Mouse (Mus musculus): ENCODE results near the gene Ndufa11.
A peak's percentile ranks its signal among the peaks of the same experiment; 100 is the strongest.

Ndufa11 gene

DNA sequence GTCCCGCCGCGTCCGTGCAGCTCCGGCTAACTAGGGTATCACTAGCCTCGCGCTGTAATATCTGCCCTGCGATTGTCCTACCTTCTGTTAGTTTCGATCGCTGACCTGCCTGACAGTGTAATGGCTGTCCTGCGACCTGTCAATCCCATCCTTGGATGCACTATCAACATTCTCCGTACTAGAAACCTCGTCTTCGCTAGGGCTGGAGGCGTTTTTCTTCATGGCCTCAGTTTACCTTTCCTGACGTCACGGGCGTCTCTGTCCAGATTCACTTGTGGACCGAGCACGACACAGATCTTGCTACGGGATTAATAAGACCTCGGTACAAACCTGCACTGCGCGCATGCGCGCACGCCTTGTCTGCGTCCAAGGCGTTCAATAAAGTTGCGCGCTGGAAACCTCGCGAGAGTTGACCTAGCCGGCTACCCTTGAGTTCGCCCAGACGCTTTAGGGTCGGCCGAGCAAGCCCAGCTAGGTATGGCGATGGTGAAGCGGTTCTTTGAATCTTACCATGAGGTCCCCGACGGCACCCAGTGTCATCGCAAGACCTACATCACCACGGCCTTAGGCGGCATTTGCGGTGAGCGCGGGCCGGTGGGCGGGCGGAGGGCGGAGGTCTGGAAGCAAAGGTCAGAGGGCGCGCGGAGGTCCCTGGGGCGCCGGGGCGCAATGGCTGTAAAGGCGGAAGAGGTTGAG lies at the start of gene Ndufa11, which contains the start of gene Vmac:
Gene Ndufa11 (plus strand): TSS at position 405 of the 696 bp plus-strand sequence.
Gene Vmac (minus strand): TSS at position 660 of the 696 bp plus-strand sequence.
- peak; percentile 100 for DNase-seq (ENCODE audit: low read depth, low spot score)

DNA sequence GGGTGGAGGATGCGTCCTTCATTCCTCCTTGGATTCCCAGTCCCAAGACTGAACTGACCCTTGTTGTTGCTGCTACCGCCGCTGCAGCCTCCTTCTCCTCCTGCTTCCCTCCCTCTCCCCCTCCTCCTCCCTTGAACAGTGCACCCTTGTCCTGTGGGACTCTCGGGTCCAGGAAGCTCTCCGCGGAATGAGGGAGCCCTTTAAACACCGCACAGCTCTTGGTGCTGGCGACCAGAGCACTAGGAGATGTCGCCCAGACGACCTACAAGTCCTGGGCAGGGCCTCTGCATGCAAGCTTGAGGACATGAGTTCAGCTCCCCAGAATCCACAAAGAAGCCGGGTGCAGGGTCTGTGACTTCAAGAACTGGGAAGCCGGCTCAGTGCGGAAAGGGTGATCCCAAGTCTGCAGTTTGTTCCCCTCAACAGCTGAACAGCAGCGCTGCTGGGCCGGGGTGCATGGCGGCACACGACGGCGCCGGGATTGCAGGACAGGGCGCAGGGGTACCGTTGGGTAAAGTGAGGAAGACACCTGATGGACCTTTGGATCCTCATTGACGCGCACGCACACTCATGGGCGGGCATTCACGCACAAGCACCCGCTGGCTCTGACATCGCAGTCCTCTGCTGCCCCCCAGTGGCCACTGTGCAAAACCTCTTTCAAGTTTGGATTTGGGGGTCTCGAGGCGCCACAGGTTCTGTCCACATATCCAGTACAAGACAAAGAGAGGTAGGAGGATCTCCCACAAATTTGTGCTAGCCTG lies 49.0 kb upstream of the Ndufa11 start:
- DNase-seq (ENCODE audit: low read depth, low spot score), result peak; percentile 91

DNA sequence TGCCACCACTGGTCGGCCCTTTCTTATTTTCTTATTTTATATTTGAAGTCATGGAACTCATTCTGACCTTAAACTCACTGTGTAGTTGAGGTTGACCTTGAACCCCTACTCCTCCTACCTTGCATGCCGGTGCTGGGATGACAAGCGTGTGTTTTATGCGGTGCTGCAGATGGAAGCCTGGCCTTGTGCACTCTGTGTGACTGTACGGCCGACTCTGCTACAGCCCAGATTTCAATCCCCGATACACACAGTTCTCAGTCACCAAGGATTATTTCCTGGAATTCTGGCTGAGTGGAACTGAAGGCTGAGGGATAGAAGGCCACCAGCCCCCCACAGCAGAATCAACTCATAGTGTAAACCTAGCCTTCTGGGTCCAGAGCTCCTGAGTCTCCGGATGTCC lies 47.8 kb upstream of the Ndufa11 start:
- DNase-seq (ENCODE audit: low read depth, low spot score), result no peak

DNA sequence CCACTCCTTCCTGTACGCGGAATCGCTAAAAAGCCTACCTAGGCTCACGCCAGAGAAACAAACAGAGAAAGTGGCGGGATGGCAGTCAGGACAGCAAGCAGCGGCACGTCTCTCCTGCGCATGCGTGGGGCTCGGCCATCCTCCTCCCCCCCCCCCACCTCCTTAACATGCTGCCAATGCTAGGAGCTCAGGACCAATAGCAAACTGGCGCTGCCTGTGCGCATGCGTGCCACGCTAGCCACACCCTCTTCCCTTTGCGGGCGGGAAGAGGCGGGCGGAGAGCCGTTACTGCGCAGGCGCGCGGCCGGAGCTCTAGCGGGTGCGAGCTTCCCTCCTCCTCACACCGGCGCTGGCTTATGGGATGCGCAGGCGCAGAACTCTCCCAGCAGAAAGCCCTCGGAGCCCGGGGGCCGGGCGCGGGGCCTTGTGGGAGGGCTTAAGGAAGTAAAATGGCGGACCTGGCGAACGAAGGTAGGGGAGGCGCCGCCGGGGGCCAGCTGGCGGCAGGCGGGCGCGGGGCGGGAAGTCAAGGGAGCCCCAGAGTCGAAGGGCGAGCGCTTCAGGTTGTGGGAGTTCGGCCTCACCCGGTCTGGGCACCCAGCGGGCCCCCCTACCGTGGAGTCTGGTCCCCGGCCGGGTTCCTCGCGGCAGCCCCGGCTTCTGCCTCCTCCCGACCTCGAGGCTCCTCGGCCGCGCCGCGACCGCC lies 44.5 kb upstream of the Ndufa11 start, which contains the start of gene Ranbp3:
Gene Ranbp3 (plus strand): TSS at position 354 of the 706 bp plus-strand sequence.
- peak; percentile 100 for DNase-seq (ENCODE audit: low read depth, low spot score)

DNA sequence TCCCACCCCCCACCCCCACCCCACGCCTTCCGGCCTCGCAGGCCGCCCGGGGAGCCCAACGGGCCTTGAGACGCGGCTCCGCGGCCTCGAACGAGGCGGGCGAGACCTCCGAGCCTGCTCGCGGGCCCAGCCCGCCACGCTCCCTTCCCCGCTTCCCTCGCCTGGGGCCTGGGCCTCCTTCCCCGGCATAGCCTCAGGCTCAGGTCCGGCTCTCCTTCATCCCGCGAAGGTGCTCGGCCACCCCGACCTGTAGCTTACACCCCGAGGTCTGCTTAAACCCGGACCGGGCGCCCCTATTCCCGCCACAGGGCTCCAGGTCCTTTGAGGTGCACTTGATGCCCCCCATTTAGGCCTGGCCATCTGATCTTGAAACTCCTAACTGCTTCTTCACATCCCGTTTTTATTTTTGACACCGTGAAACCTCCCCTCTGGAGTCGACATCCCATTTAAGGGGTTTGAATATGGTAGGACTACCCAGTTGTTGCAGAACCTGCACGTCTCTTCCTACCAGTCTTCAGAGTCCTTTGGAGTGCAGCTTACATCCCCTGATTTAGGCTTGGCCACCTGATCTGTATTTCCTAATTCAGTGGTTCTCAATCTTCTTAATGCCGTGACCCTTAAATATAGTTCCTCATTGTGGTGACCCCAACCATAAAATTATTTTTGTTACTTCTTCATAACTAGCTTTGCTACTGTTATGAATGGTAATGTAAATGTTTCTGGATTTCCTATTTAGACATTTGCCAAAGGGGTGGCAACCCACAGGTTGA lies 43.7 kb upstream of the Ndufa11 start:
- no peak for DNase-seq (ENCODE audit: low read depth, low spot score)

DNA sequence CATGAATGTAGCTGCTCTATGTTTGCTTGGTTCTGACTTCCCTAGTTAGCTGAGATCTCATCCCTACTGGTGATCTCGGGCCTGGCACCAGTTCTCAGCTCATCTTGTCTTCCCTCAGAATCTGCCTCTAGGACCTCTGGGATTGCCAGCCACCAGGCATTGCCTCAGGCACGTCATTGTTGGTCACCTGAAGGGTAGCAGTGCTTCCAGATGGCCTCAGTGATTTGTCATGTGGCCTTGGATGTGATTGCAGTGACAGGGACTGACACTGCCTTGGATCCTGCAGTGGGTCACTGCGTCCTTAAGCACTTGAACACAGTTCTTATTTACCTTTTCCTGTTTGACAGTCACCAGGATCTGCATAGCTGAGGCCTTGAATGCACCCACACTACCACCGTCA lies 35.8 kb upstream of the Ndufa11 start:
- DNase-seq (ENCODE audit: low read depth, low spot score), result no peak

DNA sequence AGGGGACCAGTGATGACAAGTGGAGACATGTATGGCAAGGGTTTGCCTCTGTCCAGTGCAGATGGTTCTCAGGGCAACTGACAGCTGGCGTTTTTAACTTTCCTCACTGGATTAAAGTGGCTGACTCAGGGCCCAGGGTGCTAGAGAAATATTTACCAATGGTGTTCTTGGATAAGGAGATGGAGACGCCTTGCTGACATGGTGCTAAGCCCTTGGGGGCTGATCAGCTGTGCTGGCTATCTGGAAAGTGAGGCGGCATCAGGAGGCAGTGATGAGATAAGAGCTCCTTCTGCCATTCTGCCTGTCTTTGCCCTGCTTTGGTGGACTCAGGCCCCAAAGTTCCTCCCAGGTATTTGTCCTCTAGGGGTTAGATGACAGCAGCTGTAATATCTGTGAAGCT lies 34.7 kb upstream of the Ndufa11 start:
- DNase-seq (ENCODE audit: low read depth, low spot score), result no peak

DNA sequence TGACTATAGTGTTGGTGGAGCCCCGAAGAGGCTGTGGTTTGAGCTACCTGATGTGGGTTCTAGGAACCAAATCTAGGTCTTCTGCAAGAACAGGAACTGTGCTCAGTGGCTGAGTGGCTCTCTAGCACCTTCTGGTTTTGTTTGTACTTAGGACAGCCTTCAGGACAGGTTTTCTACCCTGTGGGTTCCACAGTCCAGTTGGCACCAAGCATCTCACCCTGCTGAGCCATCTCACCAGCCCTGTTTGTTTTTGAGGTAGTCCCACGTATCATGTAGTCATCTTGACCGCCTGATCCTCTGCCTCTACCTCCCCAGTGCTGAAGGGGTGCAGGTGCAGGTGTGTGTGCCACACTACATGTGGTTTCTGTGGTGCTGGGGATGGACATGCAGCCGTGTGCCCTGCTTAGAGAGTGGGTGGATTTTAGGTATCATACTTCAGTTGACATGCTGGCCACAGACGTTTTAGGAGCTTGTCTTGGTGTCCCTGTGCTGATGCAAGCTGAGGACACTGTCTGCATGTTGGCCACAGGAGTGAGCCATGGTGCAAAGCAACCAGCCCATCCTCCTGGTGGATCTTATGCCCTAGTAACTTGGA lies 33.9 kb upstream of the Ndufa11 start:
- DNase-seq (ENCODE audit: low read depth, low spot score), result no peak

DNA sequence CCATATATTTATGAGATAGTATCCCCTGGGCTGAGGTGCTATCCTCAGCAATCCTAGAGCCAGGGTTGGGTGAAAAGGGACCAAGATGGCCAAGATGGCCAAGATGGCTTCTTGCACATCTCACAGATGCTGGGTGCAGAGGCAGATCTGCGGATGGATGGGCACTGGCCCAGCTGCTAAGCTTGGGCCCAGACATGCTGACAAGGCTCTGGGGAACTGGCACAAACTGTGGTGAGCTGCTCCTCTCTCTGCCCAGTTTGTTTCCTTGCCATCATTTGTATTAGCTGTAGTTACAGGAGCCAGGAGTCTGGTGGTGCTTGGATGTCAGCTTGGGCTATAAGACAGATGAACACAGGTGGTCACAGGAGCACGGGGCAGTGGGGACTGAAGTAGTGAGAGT lies 32.9 kb upstream of the Ndufa11 start:
- DNase-seq (ENCODE audit: low read depth, low spot score), result no peak

DNA sequence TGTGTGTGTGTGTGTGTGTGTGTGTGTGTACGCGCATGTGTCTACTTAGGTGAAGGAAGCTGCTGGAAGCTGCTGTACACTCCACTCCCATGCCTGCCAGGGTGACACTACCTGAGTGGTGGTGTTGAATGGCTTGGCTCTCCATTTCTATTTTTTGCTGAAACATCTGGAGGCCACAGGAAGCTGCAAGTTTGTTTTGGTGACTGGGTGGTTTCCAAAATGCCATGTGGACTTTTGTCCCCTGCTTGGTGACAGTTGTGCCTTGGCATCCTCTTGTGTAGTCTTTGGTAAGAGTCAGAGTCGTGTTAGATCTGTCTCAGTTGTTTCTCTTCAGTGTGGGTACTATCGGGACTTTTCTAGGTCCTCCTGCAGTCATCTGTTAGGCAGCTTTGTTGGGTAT lies 30.8 kb upstream of the Ndufa11 start:
- DNase-seq (ENCODE audit: low read depth, low spot score), result no peak

DNA sequence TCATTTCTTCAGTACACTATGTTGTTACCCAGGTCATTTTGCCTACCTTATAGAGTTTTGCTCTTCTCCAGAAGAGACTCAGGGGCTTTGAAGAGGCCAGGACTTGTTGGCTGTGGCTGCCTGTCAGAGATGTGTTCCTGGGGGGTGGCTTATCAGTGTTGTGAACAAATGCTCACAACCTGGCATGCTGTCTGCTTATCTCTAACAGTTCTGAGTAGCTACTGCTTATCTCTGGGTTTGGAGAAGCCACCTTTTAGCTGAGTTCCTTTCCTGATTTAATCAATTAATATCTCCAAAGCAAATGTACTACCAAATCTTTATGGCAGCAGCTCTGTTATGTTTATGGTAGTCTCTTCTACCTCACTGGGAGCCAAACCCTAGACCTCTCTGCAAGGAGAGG lies 29.5 kb upstream of the Ndufa11 start:
- no peak for DNase-seq (ENCODE audit: low read depth, low spot score)

DNA sequence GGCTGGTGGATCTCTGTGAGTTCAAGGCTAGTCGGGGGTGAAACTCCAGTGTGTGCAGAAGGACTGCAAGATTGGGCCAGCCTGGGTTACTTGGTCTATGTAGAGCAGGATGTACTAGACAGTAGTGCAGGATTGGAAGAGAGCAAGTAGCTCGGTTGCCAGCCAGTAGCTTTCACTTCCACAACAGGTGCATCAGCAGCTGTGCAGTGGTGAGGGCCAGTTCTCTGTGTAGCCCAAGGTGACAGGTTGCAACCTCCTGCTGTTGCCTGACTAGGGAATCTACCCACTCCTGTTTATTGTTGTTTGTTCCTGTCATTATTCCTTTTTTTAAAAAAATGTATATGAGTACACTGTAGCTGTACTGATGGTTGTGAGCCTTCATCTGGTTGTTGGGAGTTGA lies 28.9 kb upstream of the Ndufa11 start:
- DNase-seq (ENCODE audit: low read depth, low spot score), result no peak

DNA sequence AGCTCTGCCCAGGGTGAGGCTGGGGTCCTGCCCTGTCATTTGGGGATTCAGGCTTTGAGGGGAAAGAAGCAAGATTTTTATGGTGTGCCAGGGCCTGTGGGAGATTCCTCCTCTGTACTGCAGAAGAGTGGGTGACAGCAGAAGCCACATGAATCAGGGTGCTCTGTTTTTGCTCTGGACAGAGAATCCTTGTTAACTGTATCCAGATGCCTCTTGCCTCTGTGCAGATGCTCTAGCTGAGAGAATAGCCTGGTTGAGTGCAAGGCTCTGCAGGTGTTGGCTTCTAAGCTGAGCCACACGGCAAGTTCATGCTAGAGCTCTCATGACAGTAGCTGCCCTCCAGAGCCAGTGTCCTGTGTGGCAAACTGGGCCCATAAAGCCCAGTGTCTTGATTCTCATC lies 24.2 kb upstream of the Ndufa11 start:
- DNase-seq (ENCODE audit: low read depth, low spot score), result no peak

DNA sequence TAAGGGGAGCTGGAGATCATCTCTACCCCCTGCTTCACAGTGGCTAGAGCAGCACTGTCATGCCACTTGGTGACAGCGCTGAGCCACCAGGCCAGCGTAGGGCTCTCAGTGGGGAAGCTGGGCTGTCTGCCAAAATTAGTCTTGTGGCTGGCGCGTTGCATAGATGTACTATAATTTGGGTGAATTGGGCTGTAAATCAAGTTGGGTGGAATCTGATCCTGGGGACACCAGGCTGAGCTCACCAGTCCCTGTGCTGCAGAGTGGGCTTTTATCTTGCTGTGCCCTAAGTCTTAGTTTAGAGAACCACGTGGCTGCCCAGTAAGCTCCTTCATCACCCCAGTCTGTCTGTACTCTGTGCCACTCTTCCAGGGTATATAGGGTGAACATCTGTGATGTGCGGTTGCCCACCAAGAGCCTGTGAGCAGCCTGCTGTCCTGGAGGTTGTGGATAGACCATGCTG lies 23.7 kb upstream of the Ndufa11 start:
- DNase-seq (ENCODE audit: low read depth, low spot score), result no peak

DNA sequence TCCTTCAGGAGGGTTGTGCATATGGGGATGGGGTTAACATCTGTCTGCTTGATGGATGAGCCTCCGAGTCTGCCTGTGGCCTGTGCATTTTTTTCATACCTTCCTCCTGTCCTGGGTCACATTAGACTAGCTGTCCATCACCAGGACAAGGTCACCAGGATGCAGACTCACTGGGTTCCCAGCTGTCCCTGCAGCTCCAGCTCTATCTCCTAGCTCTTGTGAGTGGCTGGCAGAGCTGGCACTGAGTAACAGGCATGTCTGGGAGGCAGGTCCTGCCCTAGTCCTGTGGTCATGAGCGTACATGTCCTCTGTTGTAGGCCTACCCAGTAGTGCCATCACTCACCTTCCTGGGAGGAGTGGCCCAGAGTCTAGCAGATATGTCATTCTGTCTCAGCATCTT lies 17.1 kb upstream of the Ndufa11 start:
- no peak for DNase-seq (ENCODE audit: low read depth, low spot score)

DNA sequence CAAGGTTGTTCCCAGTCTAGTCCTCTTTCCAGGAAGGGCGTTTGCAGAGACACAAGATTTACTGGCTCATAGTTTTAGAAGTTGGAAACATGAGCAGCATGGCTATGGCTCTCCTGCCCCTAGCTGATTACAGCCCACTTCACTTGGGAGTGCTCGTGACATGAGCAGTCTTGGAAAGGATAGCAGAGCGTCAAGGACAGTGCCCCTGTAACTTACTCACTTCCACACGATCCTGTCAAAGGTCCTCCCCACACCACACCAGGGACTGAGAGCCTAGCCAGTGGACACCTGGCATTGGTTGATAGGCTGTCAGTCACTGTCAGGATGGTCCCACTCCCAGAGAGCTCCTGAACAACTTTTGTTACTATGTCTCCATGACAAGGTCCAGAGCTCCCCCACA lies 14.5 kb upstream of the Ndufa11 start:
- no peak for DNase-seq (ENCODE audit: low read depth, low spot score)

DNA sequence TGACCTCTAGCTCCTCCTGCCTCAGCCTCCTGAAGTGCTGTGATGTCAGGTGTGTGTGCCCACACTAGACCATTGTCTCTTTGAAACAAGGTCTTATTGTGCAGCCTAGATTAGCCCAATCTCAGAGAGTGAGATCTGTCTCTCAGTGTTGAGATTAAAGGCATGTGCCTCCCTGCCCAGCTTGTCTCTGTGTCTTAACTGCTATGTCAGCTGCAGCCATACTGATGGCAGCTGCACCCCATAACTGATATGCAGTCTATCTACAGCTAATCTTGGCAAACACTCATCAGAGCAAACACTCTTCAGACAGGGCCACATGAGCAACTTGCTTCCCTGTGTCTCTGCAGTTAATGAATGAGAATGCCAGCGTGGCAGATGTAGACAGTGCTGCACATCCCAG lies 11.1 kb upstream of the Ndufa11 start:
- DNase-seq (ENCODE audit: low read depth, low spot score), result no peak

DNA sequence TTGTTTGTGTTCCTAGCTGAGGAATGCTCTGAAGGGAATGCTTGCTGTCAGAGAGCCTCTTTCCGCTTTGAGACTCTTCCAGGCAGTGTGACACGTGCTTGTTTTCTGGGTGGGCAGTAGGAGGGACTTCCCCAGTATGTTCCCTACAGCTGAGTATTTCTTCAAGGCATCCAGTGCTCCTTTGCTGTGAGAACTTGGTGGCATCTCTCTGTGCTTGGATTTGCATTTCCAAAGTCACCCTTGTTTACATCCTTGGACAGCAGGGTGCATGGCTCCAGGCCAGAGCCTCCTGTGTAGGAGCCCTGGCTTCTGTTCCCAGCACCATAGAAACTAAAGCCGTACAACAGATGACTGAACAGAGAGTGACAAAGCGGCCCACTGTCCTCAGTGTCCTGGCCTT lies 8.9 kb upstream of the Ndufa11 start:
- no peak for DNase-seq (ENCODE audit: low read depth, low spot score)

DNA sequence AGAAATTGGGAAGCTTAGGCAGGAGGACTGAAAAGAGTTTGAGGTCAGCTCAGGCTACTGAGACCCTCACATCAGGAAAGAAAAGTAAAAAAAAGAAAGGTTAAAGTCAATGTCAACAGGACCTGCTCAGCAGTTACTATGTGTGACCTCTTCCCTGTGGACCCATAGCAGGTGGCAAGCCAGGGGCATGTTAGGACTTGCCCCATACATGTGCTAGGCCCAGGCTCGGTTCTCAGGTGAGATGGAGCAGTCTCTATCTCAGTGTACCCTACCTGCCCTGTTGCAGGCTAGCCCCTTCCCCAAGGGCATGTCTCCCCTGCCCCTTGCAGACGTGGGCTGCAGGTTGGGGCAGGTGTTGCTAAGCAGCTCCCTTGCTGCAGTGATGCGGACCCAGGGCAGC lies 7.9 kb upstream of the Ndufa11 start:
- DNase-seq (ENCODE audit: low read depth, low spot score), result no peak

DNA sequence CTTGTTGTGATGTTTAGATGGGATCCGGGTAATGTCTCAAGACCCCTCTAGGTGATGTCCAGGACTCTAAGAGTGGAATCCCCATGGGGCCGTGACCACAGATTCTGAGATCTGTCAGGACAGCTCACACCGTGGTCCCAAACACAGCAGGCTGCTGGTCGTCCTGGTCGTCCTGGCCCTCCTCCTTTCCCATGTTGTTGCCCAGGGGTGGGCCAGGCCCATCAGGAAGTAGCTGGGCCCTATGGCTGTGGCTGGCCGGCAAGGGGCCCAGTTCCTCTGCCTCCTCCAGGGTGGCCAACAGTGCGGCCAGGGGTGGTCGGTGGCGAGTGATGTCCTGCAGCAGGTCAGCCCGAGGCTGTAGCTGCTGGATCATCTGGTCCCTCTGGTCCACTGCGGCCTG lies 2.2 kb upstream of the Ndufa11 start:
- DNase-seq (ENCODE audit: low read depth, low spot score), result no peak

DNA sequence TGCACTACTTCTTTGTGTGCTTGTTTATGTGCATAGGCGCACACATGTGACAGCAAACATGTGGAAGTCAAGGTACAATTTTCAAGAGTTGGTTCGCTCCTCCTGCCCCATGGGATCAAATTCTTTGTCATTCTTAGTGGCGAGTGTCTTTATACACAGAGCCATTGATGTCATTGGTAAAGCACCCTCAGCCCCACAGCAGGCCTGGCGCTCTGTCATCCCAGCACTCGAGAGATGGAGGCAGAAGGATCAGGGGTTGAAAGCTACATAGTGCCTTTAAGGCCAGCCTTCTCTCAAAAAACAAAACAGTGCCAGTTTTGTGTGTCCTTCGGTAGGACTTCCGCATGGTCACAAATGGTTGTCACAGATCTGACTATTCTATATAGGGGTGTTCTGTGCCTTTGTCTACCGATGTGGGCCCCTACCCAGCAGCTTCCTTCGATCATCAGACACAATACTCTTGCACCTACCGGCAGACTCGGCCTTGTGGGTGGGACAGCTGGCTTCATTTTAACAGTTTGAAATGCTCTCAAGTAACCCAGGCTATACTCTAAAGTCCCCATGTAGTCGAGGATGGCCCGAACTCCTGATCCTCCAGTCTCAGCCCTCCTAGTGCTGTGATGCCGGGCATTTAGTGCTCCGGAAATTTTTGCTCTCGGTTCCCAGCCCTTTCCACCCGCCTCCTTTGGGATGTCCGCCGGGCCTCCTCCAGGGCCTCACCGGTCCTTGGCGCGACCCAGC lies 1.5 kb upstream of the Ndufa11 start:
- no peak for DNase-seq (ENCODE audit: low read depth, low spot score)

Data from mesoderm, embryonic 11.5 days (tissue).